Mouse (Mus musculus) small intestine, adult 2 months (tissue): Measurements from ENCODE around the gene Lpp.

Source experiments
- CTCF ChIP-seq: fragments of 200-500 bp; IDR thresholded peaks from 2 replicates; pipeline ENCODE4 v1.5.1; 2012; ENCODE audit warnings: low read depth, mild to moderate bottlenecking, control low read depth, inconsistent platforms, low read length, moderate library complexity, mixed read lengths; ENCODE audit not compliant: insufficient replicate concordance, insufficient read length; ENCODE audit errors: extremely low read depth
- POLR2A ChIP-seq: fragments of 200-500 bp; IDR thresholded peaks from 2 replicates; pipeline ENCODE4 v1.6.1; 2012; ENCODE audit warnings: low read depth, mild to moderate bottlenecking, control low read depth, inconsistent platforms, low read length, moderate library complexity

- TF ChIP-seq POLR2A, result no peak
- no peak for TF ChIP-seq CTCF
Observed at GRCm38 (mm10) chr16:24635381-24635919, 242.1 kb downstream of the Lpp start.
